Mouse (Mus musculus) lung, embryonic 16.5 days (tissue): Measurements from ENCODE around the gene Ccdc103. TPM values are rescaled to one million over a fixed set of nuclear protein-coding genes. Genes with fewer than 3 reads are reported as not detected.

ENCODE experiments used
- ATAC-seq: fragments of 200-750 bp; cut with Nextera tagmentation; 2 replicates; pipeline ENCODE4 v1.8.0; 2017; ENCODE audit warnings: low read depth, mild to moderate bottlenecking, moderate library complexity
- H3K27ac ChIP-seq: fragments of 300-500 bp; sonication (generic); 2 replicates; pipeline ENCODE4 v1.5.1; 2014; ENCODE audit warnings: mild to moderate bottlenecking, control low read depth, low read length
- H3K27me3 ChIP-seq: fragments of 300-500 bp; sonication (generic); 2 replicates; pipeline ENCODE4 v1.6.1; 2014; ENCODE audit warnings: low read depth, low read length, mixed read lengths; ENCODE audit not compliant: control insufficient read depth, insufficient read depth
- H3K36me3 ChIP-seq: fragments of 300-500 bp; sonication (generic); 2 replicates; pipeline ENCODE4 v1.6.1; 2014; ENCODE audit warnings: low read length; ENCODE audit not compliant: control insufficient read depth, insufficient read depth
- H3K4me1 ChIP-seq: fragments of 300-500 bp; sonication (generic); replicated peaks from 2 replicates; pipeline ENCODE4 v1.6.1; 2014; ENCODE audit warnings: low read length, mixed read lengths; ENCODE audit not compliant: control insufficient read depth, insufficient read depth
- H3K4me2 ChIP-seq: fragments of 300-500 bp; sonication (generic); 2 replicates; pipeline ENCODE4 v1.6.1; 2014; ENCODE audit warnings: low read depth, low read length, control low read depth
- H3K4me3 ChIP-seq: fragments of 300-500 bp; sonication (generic); 2 replicates; pipeline ENCODE4 v1.5.1; 2014; ENCODE audit warnings: mild to moderate bottlenecking, low read length, control low read depth
- H3K9ac ChIP-seq: fragments of 300-500 bp; sonication (generic); 2 replicates; pipeline ENCODE4 v1.6.1; 2014; ENCODE audit warnings: low read length, control low read depth
- H3K9me3 ChIP-seq: fragments of 300-500 bp; sonication (generic); 2 replicates; pipeline ENCODE4 v1.6.1; 2016; ENCODE audit warnings: low read length; ENCODE audit not compliant: control insufficient read depth
- WGBS: fragments of 180-500 bp; shearing (Covaris S2); extraction: QIAGEN DNeasy Blood & Tissue Kit; methylation state at CpG from one replicate; pipeline ENCODE4 v1.1.7; 2014; 5-methylcytosine and 5-hydroxymethylcytosine counted together
- polyA plus RNA-seq: library from polyadenylated mRNA; unstranded; fragments of >200 nt; fragmentation: Nextera tagmentation; extraction: Ambion mirVana; gene quantifications from 2 replicates; pipeline ENCODE4 v1.2.1, GENCODE M21; 2015

Ccdc103 gene
- polyA plus RNA-seq, 1 experiment from 2014 or later, result 3.9 TPM

- Histone ChIP-seq H3K27me3 (no peaks in the 10 kb centered on the region), H3K9ac (peak within 1 kb of the TSS; percentile 81), H3K27ac (peak within 1 kb of the TSS; percentile 98), H3K4me1 (peaks cover 20% of the 10 kb centered on the region), H3K4me2 (peak within 1 kb of the TSS; percentile 76), H3K36me3 (no peaks in the 10 kb centered on the region), H3K4me3 (peak within 1 kb of the TSS; percentile 72), H3K9me3 (no peaks in the 10 kb centered on the region)
- WGBS, result under 1% methylated on average over 62 of the region's 62 CpGs
- peak; percentile 98 for ATAC-seq
These were observed 43.8 kb downstream of the Ccdc103 start, which contains the start of gene Kif18b for GRCm38 (mm10) chr11:102924557-102925350. Kif18b (minus strand) TSS chr11:102925124.

GRCm38 (mm10) chr11:102925351-102925717 is 44.3 kb downstream of the Ccdc103 start:
- no peaks in the 10 kb centered on the region for H3K36me3 ChIP-seq
- H3K9ac ChIP-seq, result peak overlapping the region; percentile 73
- peak overlapping the region; percentile 76 for H3K4me2 ChIP-seq
- peak; percentile 56 for ATAC-seq
- H3K27ac ChIP-seq, result peak overlapping the region; percentile 98
- H3K4me3 ChIP-seq, result peak overlapping the region; percentile 72
- no peaks in the 10 kb centered on the region for H3K9me3 ChIP-seq
- H3K27me3 ChIP-seq, result no peaks in the 10 kb centered on the region
- 2% methylated on average over 10 of the region's 10 CpGs for WGBS
- H3K4me1 ChIP-seq, result peaks cover 20% of the 10 kb centered on the region

DNA sequence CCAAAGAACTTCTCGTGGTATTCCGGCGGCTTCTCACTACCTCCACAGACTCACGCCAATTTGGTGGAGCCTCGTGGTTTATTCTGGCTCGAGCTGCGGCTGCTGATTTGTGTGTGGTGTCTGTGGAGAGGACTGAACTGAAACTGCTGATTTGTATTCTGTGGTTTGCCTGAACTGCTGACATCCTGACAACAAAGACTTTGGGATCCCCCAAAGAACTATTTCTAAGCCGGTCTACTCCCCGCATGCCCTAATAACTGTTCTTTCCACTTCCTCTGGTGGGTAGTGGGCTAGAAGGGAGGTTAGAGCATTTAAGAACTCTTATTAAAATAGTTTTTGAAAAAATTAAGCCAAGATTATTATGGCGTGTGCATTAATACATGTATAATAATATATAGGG is 49.7 kb downstream of the Ccdc103 start:
- Histone ChIP-seq H3K4me2 (no peak overlapping the region), H3K27ac (no peak overlapping the region), H3K4me3 (no peak overlapping the region), H3K36me3 (no peaks in the 10 kb centered on the region), H3K27me3 (no peaks in the 10 kb centered on the region), H3K9ac (no peak overlapping the region), H3K9me3 (no peaks in the 10 kb centered on the region), H3K4me1 (no peaks in the 10 kb centered on the region)
- WGBS, result 86% methylated on average over 10 of the region's 10 CpGs
- no peak for ATAC-seq

Other genes with a start within 250 kb of the Ccdc103 start
- gene Meioc, start 217.5 kb upstream of the Ccdc103 start, polyA plus RNA-seq, result 0.16 and 0.19 TPM in 2 replicates
- gene Ccdc43, start 183.4 kb upstream of the Ccdc103 start, polyA plus RNA-seq, result 45.9 and 47.5 TPM in 2 replicates
- gene Adam11, start 119.8 kb upstream of the Ccdc103 start, polyA plus RNA-seq, result 5.0 and 5.1 TPM in 2 replicates
- gene Gjc1, start 61.5 kb upstream of the Ccdc103 start, polyA plus RNA-seq, result 60.8 and 65.7 TPM in 2 replicates
- gene Higd1b, start 45.4 kb upstream of the Ccdc103 start, polyA plus RNA-seq, result 51.5 and 56.7 TPM in 2 replicates
- gene Eftud2, start 219 bp upstream of the Ccdc103 start, polyA plus RNA-seq, result 174 and 183 TPM in 2 replicates
- 0.09 TPM in 1 of 2 replicates, not detected in the other for gene Fam187a, start 4.0 kb downstream of the Ccdc103 start, polyA plus RNA-seq
- gene Gfap, start 19.7 kb downstream of the Ccdc103 start, polyA plus RNA-seq, result 0.18 and 0.63 TPM in 2 replicates
- 13.7 and 14.0 TPM in 2 replicates for gene Kif18b, start 43.9 kb downstream of the Ccdc103 start, polyA plus RNA-seq
- gene C1ql1, start 65.5 kb downstream of the Ccdc103 start, polyA plus RNA-seq, result 0.24 and 0.60 TPM in 2 replicates
- 63.4 and 64.7 TPM in 2 replicates for gene Nmt1, start 147.0 kb downstream of the Ccdc103 start, polyA plus RNA-seq
- 140 and 161 TPM in 2 replicates for gene Dcakd, start 147.1 kb downstream of the Ccdc103 start, polyA plus RNA-seq
- 3.1 and 3.3 TPM in 2 replicates for gene Plcd3, start 220.5 kb downstream of the Ccdc103 start, polyA plus RNA-seq
- 22.8 and 28.7 TPM in 2 replicates for gene Acbd4, start 220.5 kb downstream of the Ccdc103 start, polyA plus RNA-seq
- 4.6 and 5.2 TPM in 2 replicates for gene Hexim1, start 235.0 kb downstream of the Ccdc103 start, polyA plus RNA-seq